ENCODE assay signal across 8 mouse cellular contexts in genomic region chrX:73717667-73718066, GRCm38 (mm10). TPM values are rescaled to one million over a fixed set of nuclear protein-coding genes. Genes with fewer than 3 reads are reported as not detected.
DNase-seq lines count a peak whose midpoint lies in the region; ATAC-seq lines count a peak whose summit lies in the region.

No protein-coding gene starts in this region.

- no peaks in the 10 kb centered on the region for H3K9me3 ChIP-seq in embryonic facial prominence, embryonic 14.5 days (ENCODE audit: control insufficient read depth, low read length)
- H3K9me3 ChIP-seq in heart, embryonic 16.5 days (replicated peaks; ENCODE audit: control insufficient read depth, low read length): no peaks in the 10 kb centered on the region
- no peaks in the 10 kb centered on the region for H3K9me3 ChIP-seq in limb, embryonic 13.5 days
- no peaks in the 10 kb centered on the region for H3K9me3 ChIP-seq in midbrain, embryonic 14.5 days (ENCODE audit: control insufficient read depth, low read length)

- peaks cover under 1% of the 10 kb centered on the region for H3K36me3 ChIP-seq in embryonic facial prominence, embryonic 14.5 days (ENCODE audit: control insufficient read depth, insufficient read depth, low read length)
- peaks cover 6% of the 10 kb centered on the region; the same call in 1 of the 2 replicates for H3K36me3 ChIP-seq in heart, embryonic 16.5 days (ENCODE audit: control insufficient read depth, insufficient read depth)
- H3K36me3 ChIP-seq in limb, embryonic 13.5 days: no peaks in the 10 kb centered on the region
- H3K36me3 ChIP-seq in midbrain, embryonic 14.5 days (ENCODE audit: control insufficient read depth, insufficient read depth, low read length): no peaks in the 10 kb centered on the region

- H3K4me1 ChIP-seq in embryonic facial prominence, embryonic 14.5 days (ENCODE audit: control insufficient read depth, insufficient read depth, low read length): peaks cover 11% of the 10 kb centered on the region
- peaks cover 29% of the 10 kb centered on the region for H3K4me1 ChIP-seq in heart, embryonic 16.5 days (ENCODE audit: control insufficient read depth, insufficient read depth, low read length)
- peaks cover 32% of the 10 kb centered on the region for H3K4me1 ChIP-seq in limb, embryonic 13.5 days
- H3K4me1 ChIP-seq in midbrain, embryonic 14.5 days (ENCODE audit: control insufficient read depth, insufficient read depth, low read length): 0 out of 2 replicates have a peak, but pooled peaks cover 9% of the 10 kb centered on the region

- H3K4me2 ChIP-seq in embryonic facial prominence, embryonic 14.5 days (ENCODE audit: low read depth, low read length): peak overlapping the region; percentile 70
- H3K4me2 ChIP-seq in heart, embryonic 16.5 days (ENCODE audit: low read depth, low read length): peak overlapping the region; percentile 76
- peak overlapping the region; percentile 71 for H3K4me2 ChIP-seq in limb, embryonic 13.5 days (replicated peaks)
- H3K4me2 ChIP-seq in midbrain, embryonic 14.5 days (ENCODE audit: low read length): peak overlapping the region; percentile 64

- DNase-seq in right cerebral cortex, postnatal 10 days (ENCODE audit: low spot score in 2 of 2): peak; percentile 31 to 35
- no peak for DNase-seq in right cerebral cortex, postnatal 4 days
- DNase-seq in embryonic facial prominence, embryonic 14.5 days (ENCODE audit: low spot score): no peak
- no peak for DNase-seq in midbrain, embryonic 14.5 days
- peak; percentile 31 for DNase-seq in thymus, postnatal 0 days (ENCODE audit: low spot score)
- no peak for DNase-seq in urinary bladder, postnatal 25 days (ENCODE audit: low spot score)

- peak overlapping the region; percentile 70 for H3K9ac ChIP-seq in embryonic facial prominence, embryonic 14.5 days (ENCODE audit: low read depth, low read length)
- peak overlapping the region; percentile 77; the same call in 1 of the 2 replicates for H3K9ac ChIP-seq in heart, embryonic 16.5 days (ENCODE audit: low read length)
- peak overlapping the region; percentile 62; the same call in 1 of the 2 replicates for H3K9ac ChIP-seq in limb, embryonic 13.5 days
- no peak overlapping the region for H3K9ac ChIP-seq in midbrain, embryonic 14.5 days (replicated peaks; ENCODE audit: low read length)

- H3K27me3 ChIP-seq in embryonic facial prominence, embryonic 14.5 days (replicated peaks; ENCODE audit: control insufficient read depth, insufficient read depth, low read length): no peaks in the 10 kb centered on the region
- no peaks in the 10 kb centered on the region for H3K27me3 ChIP-seq in heart, embryonic 16.5 days (ENCODE audit: control insufficient read depth, insufficient read depth, low read length)
- H3K27me3 ChIP-seq in limb, embryonic 13.5 days: 0 out of 2 replicates have a peak, but pooled peaks cover 3% of the 10 kb centered on the region
- no peaks in the 10 kb centered on the region for H3K27me3 ChIP-seq in midbrain, embryonic 14.5 days (ENCODE audit: control insufficient read depth, insufficient read depth, low read length)

- no peak overlapping the region for H3K27ac ChIP-seq in embryonic facial prominence, embryonic 14.5 days (replicated peaks; ENCODE audit: low read depth, low read length)
- peak overlapping the region; percentile 37; the same call in 1 of the 2 replicates for H3K27ac ChIP-seq in heart, embryonic 16.5 days (ENCODE audit: low read length)
- no peak overlapping the region for H3K27ac ChIP-seq in limb, embryonic 13.5 days
- no peak overlapping the region for H3K27ac ChIP-seq in midbrain, embryonic 14.5 days (replicated peaks; ENCODE audit: low read depth, low read length)

- no peak for ATAC-seq in embryonic facial prominence, embryonic 14.5 days (ENCODE audit: low read depth)
- ATAC-seq in heart, embryonic 16.5 days (replicated peaks; ENCODE audit: extremely low read depth, insufficient read depth, low FRiP score): no peak
- ATAC-seq in limb, embryonic 13.5 days (ENCODE audit: low FRiP score, low read depth): no peak
- no peak for ATAC-seq in midbrain, embryonic 14.5 days (ENCODE audit: low FRiP score, low TSS enrichment)

- WGBS in embryonic facial prominence, embryonic 14.5 days: 72% methylated on average over 11 of the region's 11 CpGs
- 58% methylated on average over 11 of the region's 11 CpGs for WGBS in heart, embryonic 16.5 days
- 61% methylated on average over 11 of the region's 11 CpGs for WGBS in limb, embryonic 13.5 days
- 70% methylated on average over 11 of the region's 11 CpGs for WGBS in midbrain, embryonic 14.5 days

- peak overlapping the region; percentile 54 for H3K4me3 ChIP-seq in embryonic facial prominence, embryonic 14.5 days (ENCODE audit: low read depth, low read length)
- peak overlapping the region; percentile 65 for H3K4me3 ChIP-seq in heart, embryonic 16.5 days (ENCODE audit: low read length)
- H3K4me3 ChIP-seq in limb, embryonic 13.5 days: peak overlapping the region; percentile 57
- H3K4me3 ChIP-seq in midbrain, embryonic 14.5 days (replicated peaks; ENCODE audit: low read depth, low read length): peak overlapping the region; percentile 46; the same call in 1 of the 2 replicates

RNA-seq across cellular contexts. Expression of gene Abcd1, which starts 1.3 kb away (rescaled TPM):
- 14.7 and 15.7 TPM in 2 replicates for polyA plus RNA-seq in embryonic facial prominence, embryonic 14.5 days (2014; fragmentation: Nextera tagmentation; extraction: Ambion mirVana)
- polyA plus RNA-seq in heart, embryonic 16.5 days (2015; fragmentation: Nextera tagmentation; extraction: Ambion mirVana): 18.0 and 19.4 TPM in 2 replicates
- polyA plus RNA-seq in limb, embryonic 13.5 days (2015; fragmentation: Nextera tagmentation; extraction: Ambion mirVana): 16.1 and 17.1 TPM in 2 replicates
- polyA plus RNA-seq in midbrain, embryonic 14.5 days (2014; fragmentation: Nextera tagmentation; extraction: Ambion mirVana): 7.1 and 8.7 TPM in 2 replicates
- polyA plus RNA-seq in thymus, postnatal 0 days (2015; fragmentation: Nextera tagmentation; extraction: Ambion mirVana): 29.4 and 34.3 TPM in 2 replicates

RNA-seq across cellular contexts. Expression of gene Bcap31, which starts 1.7 kb away (rescaled TPM):
- 240 and 244 TPM in 2 replicates for polyA plus RNA-seq in embryonic facial prominence, embryonic 14.5 days (2014; fragmentation: Nextera tagmentation; extraction: Ambion mirVana)
- 187 and 188 TPM in 2 replicates for polyA plus RNA-seq in heart, embryonic 16.5 days (2015; fragmentation: Nextera tagmentation; extraction: Ambion mirVana)
- 211 and 215 TPM in 2 replicates for polyA plus RNA-seq in limb, embryonic 13.5 days (2015; fragmentation: Nextera tagmentation; extraction: Ambion mirVana)
- polyA plus RNA-seq in midbrain, embryonic 14.5 days (2014; fragmentation: Nextera tagmentation; extraction: Ambion mirVana): 106 and 116 TPM in 2 replicates
- polyA plus RNA-seq in thymus, postnatal 0 days (2015; fragmentation: Nextera tagmentation; extraction: Ambion mirVana): 292 and 314 TPM in 2 replicates

RNA-seq across cellular contexts. Expression of gene Plxnb3, which starts 39.2 kb away (rescaled TPM):
- 0.90 and 1.1 TPM in 2 replicates for polyA plus RNA-seq in embryonic facial prominence, embryonic 14.5 days (2014; fragmentation: Nextera tagmentation; extraction: Ambion mirVana)
- polyA plus RNA-seq in heart, embryonic 16.5 days (2015; fragmentation: Nextera tagmentation; extraction: Ambion mirVana): 0.54 and 0.71 TPM in 2 replicates
- polyA plus RNA-seq in limb, embryonic 13.5 days (2015; fragmentation: Nextera tagmentation; extraction: Ambion mirVana): 0.37 and 0.48 TPM in 2 replicates
- 0.12 and 0.19 TPM in 2 replicates for polyA plus RNA-seq in midbrain, embryonic 14.5 days (2014; fragmentation: Nextera tagmentation; extraction: Ambion mirVana)
- 0.09 and 0.10 TPM in 2 replicates for polyA plus RNA-seq in thymus, postnatal 0 days (2015; fragmentation: Nextera tagmentation; extraction: Ambion mirVana)

RNA-seq across cellular contexts. Expression of gene Slc6a8, which starts 44.7 kb away (rescaled TPM):
- 8.8 and 10.1 TPM in 2 replicates for polyA plus RNA-seq in embryonic facial prominence, embryonic 14.5 days (2014; fragmentation: Nextera tagmentation; extraction: Ambion mirVana)
- polyA plus RNA-seq in heart, embryonic 16.5 days (2015; fragmentation: Nextera tagmentation; extraction: Ambion mirVana): 9.2 and 9.9 TPM in 2 replicates
- 8.3 and 8.8 TPM in 2 replicates for polyA plus RNA-seq in limb, embryonic 13.5 days (2015; fragmentation: Nextera tagmentation; extraction: Ambion mirVana)
- 8.9 and 9.5 TPM in 2 replicates for polyA plus RNA-seq in midbrain, embryonic 14.5 days (2014; fragmentation: Nextera tagmentation; extraction: Ambion mirVana)
- 5.1 TPM in 2 replicates for polyA plus RNA-seq in thymus, postnatal 0 days (2015; fragmentation: Nextera tagmentation; extraction: Ambion mirVana)

RNA-seq across cellular contexts. Expression of gene Srpk3, which starts 56.5 kb away (rescaled TPM):
- 54.6 and 63.2 TPM in 2 replicates for polyA plus RNA-seq in embryonic facial prominence, embryonic 14.5 days (2014; fragmentation: Nextera tagmentation; extraction: Ambion mirVana)
- 94.7 and 97.5 TPM in 2 replicates for polyA plus RNA-seq in heart, embryonic 16.5 days (2015; fragmentation: Nextera tagmentation; extraction: Ambion mirVana)
- polyA plus RNA-seq in limb, embryonic 13.5 days (2015; fragmentation: Nextera tagmentation; extraction: Ambion mirVana): 23.8 and 25.7 TPM in 2 replicates
- polyA plus RNA-seq in midbrain, embryonic 14.5 days (2014; fragmentation: Nextera tagmentation; extraction: Ambion mirVana): 1.5 and 2.5 TPM in 2 replicates
- 1.1 and 1.4 TPM in 2 replicates for polyA plus RNA-seq in thymus, postnatal 0 days (2015; fragmentation: Nextera tagmentation; extraction: Ambion mirVana)

Comparison
In these comparisons a context has a peak if more than half of its experiments do, and no peak if none do; other contexts are left out.
1. DNase-seq: peak in right cerebral cortex, postnatal 10 days (2 of 2) and thymus, postnatal 0 days (single experiment); none in right cerebral cortex, postnatal 4 days (single experiment), embryonic facial prominence, embryonic 14.5 days (single experiment), midbrain, embryonic 14.5 days (single experiment) and urinary bladder, postnatal 25 days (single experiment).
2. Peak in every context shown above with its lines, with median percentiles within 50 percentile points of each other: H3K4me2 ChIP-seq and H3K4me3 ChIP-seq.